Mouse (Mus musculus) midbrain, embryonic 13.5 days (tissue): ENCODE measurements at regions not wholly inside any gene's neighbourhood (a gene's known extent, or its start where the extent isn't known, plus 50 kb on each side); places are given as distances from the start of the nearest gene placed in this dataset.

Experiments used
- ATAC-seq: fragments of 200-750 bp; cut with Nextera tagmentation; 2 replicates; pipeline ENCODE4 v1.8.0; 2017; ENCODE audit warnings: mild to moderate bottlenecking, moderate TSS enrichment, moderate library complexity
- H3K27ac ChIP-seq: fragments of 300-500 bp; sonication (generic); 2 replicates; pipeline ENCODE4 v1.5.1; 2015; ENCODE audit warnings: inconsistent platforms, mild to moderate bottlenecking, moderate library complexity
- H3K27me3 ChIP-seq: fragments of 300-500 bp; sonication (generic); 2 replicates; pipeline ENCODE4 v1.6.1; 2015; ENCODE audit warnings: mild to moderate bottlenecking, inconsistent platforms
- H3K36me3 ChIP-seq: fragments of 300-500 bp; sonication (generic); 2 replicates; pipeline ENCODE4 v1.6.1; 2015; ENCODE audit warnings: mild to moderate bottlenecking, inconsistent platforms
- H3K4me1 ChIP-seq: fragments of 300-500 bp; sonication (generic); replicated peaks from 2 replicates; pipeline ENCODE4 v1.6.1; 2015; ENCODE audit warnings: inconsistent platforms
- H3K4me2 ChIP-seq: fragments of 300-500 bp; sonication (generic); replicated peaks from 2 replicates; pipeline ENCODE4 v1.6.1; 2015; ENCODE audit warnings: moderate library complexity, mild to moderate bottlenecking, inconsistent platforms
- H3K4me3 ChIP-seq: fragments of 300-500 bp; sonication (generic); replicated peaks from 2 replicates; pipeline ENCODE4 v1.5.1; 2015; ENCODE audit warnings: mild to moderate bottlenecking, inconsistent platforms
- H3K9ac ChIP-seq: fragments of 300-500 bp; sonication (generic); replicated peaks from 2 replicates; pipeline ENCODE4 v1.6.1; 2015; ENCODE audit warnings: mild to moderate bottlenecking, inconsistent platforms
- H3K9me3 ChIP-seq: fragments of 300-500 bp; sonication (generic); 2 replicates; pipeline ENCODE4 v1.6.1; 2016; ENCODE audit warnings: mild to moderate bottlenecking, inconsistent platforms
- WGBS: fragments of 180-500 bp; shearing (Covaris S2); methylation state at CpG from one replicate; pipeline ENCODE4 v1.1.7; 2015; 5-methylcytosine and 5-hydroxymethylcytosine counted together

- WGBS, result 15% methylated on average over 9 of the region's 9 CpGs
- Histone ChIP-seq H3K9me3 (no peaks in the 10 kb centered on the region), H3K36me3 (no peaks in the 10 kb centered on the region), H3K9ac (no peak overlapping the region), H3K4me1 (peaks cover 8% of the 10 kb centered on the region), H3K4me2 (no peak overlapping the region), H3K27me3 (no peaks in the 10 kb centered on the region), H3K27ac (no peak overlapping the region), H3K4me3 (no peak overlapping the region)
- peak; percentile 72 for ATAC-seq
These were observed 58.8 kb upstream of the Maf start for GRCm38 (mm10) chr8:115766218-115766898.

- Histone ChIP-seq H3K4me1 (peaks cover 8% of the 10 kb centered on the region), H3K36me3 (no peaks in the 10 kb centered on the region), H3K9me3 (no peaks in the 10 kb centered on the region), H3K4me3 (no peak overlapping the region), H3K9ac (no peak overlapping the region), H3K27me3 (no peaks in the 10 kb centered on the region), H3K4me2 (no peak overlapping the region), H3K27ac (no peak overlapping the region)
- 74% methylated on average over 4 of the region's 4 CpGs for WGBS
- no peak for ATAC-seq
These were observed 57.0 kb upstream of the Maf start for GRCm38 (mm10) chr8:115764551-115764950.

- Histone ChIP-seq H3K27ac (no peak overlapping the region), H3K4me1 (peaks cover 7% of the 10 kb centered on the region; the same call in 1 of the 2 replicates), H3K4me2 (no peak overlapping the region), H3K9me3 (no peaks in the 10 kb centered on the region), H3K27me3 (no peaks in the 10 kb centered on the region), H3K4me3 (no peak overlapping the region), H3K9ac (no peak overlapping the region), H3K36me3 (no peaks in the 10 kb centered on the region)
- 70% methylated on average over 1 of the region's 1 CpGs for WGBS
- no peak for ATAC-seq
These were observed 50.4 kb upstream of the Maf start for GRCm38 (mm10) chr8:115758011-115758410.
